Mouse (Mus musculus) gastrocnemius, postnatal 4 days (tissue): ENCODE measurements around the gene Baz2a. TPM values are rescaled to one million over a fixed set of nuclear protein-coding genes. Genes with fewer than 3 reads are reported as not detected.
A peak's percentile ranks its signal among the peaks of the same experiment; 100 is the strongest.
"Not testable (repeated sequence)": the region's sequence is repeated elsewhere in the genome, so short reads cannot be mapped to it uniquely, and the experiment has no call there.

Experiments used
- DNase-seq, 2 experiments: peaks; one replicate each; pipeline ENCODE4 v3.0.0; 2021 to 2022; ENCODE audit warnings: low spot score in 2 of 2, mixed read lengths in 2 of 2
- long read RNA-seq, 2 experiments: library from polyadenylated mRNA; stranded (forward); transcript quantifications; one replicate each; pipeline ENCODE4 v2.0.0; 2021
- total RNA-seq, 2 experiments: library from RNA; stranded (reverse); gene quantifications; 2 replicates each; pipeline ENCODE4 v1.2.3; 2021

Gene Baz2a
- total RNA-seq, result 10 to 100 TPM; 24.4 to 24.8 TPM
- long read RNA-seq, experiment 1, partial matches to known transcripts, result 2 of 6 reads
- long read RNA-seq, experiment 1, other reads (novel, unspliced or antisense), result 4 of 6 reads
- long read RNA-seq, experiment 2, partial matches to known transcripts, result 3 of 8 reads
- long read RNA-seq, experiment 2, other reads (novel, unspliced or antisense), result 5 of 8 reads

DNA sequence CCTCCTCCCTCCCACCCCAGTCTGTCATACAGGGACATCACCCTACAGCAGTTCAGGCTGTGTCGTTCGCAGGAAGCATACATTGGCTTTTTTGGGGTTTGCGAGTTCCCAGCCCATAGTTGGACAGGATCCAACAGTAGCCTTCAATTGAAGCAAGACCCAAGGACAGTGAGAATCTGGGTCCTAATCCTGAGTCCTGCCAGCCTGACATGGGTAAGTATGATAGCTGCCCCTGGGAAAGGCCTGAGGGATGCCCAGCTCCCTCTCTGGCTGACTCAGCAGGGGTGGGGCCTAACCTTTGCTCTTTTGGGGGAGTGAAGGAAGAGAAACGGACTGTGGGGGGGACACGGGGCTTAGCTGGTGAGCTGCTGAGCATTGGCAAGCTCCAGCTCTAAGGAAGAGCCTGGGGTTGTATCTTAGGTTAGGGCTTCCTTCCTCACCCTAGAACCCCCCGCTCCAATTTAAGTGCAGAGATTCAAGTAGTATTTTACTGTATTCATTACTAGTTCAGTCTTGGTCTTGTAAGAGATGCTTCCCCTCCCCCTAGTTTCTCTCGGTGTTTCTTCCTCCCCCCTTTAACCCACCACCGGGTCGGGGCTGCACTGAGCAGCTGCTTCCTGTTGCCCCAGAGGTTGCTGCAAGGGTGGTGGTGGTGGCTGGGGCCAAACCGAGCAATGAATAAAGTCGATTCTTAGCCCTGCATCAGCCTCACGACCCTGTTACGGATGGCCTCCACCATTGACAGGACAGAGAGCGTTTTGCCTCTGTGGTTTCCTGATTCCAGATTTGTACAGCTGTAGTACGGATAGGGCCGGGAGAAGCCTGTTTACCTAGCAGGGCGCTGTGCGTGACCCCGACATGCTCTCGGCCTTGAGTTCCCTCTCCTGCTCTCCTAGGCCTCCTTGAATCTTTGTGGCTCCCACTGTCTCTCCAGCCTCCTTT, at the start of gene Baz2a:
TSS of gene Baz2a (plus strand) at position 14 of the 942 bp plus-strand sequence.
- DNase-seq, result peak in 1 of 2 experiments; percentile 48

DNA sequence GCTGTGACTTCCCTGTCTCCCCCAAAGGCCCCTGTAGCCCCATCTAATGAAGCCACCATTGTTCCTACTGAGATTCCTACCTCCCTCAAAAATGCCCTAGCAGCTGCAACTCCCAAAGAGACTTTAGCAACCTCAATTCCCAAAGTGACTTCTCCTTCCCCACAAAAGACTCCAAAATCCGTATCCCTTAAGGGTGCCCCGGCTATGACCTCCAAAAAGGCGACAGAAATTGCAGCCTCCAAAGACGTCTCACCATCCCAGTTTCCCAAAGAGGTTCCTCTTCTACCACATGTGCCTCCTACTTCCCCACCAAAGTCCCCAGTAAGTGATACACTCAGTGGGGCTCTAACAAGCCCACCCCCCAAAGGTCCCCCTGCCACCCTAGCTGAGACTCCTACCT, 49.7 kb upstream of the Baz2a start:
- no peak for DNase-seq

DNA sequence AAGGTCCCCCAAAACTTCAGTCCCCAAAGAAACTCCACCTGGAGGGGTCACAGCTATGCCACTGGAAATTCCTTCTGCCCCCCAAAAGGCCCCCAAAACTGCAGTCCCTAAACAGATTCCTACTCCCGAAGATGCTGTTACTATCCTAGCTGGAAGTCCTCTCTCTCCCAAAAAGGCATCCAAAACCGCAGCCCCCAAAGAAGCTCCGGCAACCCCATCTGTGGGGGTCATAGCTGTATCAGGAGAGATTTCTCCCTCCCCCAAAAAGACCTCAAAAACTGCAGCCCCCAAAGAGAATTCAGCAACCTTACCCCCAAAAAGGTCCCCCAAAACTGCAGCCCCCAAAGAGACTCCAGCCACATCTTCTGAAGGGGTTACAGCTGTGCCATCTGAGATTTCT, 48.9 kb upstream of the Baz2a start:
- DNase-seq, result no peak

DNA sequence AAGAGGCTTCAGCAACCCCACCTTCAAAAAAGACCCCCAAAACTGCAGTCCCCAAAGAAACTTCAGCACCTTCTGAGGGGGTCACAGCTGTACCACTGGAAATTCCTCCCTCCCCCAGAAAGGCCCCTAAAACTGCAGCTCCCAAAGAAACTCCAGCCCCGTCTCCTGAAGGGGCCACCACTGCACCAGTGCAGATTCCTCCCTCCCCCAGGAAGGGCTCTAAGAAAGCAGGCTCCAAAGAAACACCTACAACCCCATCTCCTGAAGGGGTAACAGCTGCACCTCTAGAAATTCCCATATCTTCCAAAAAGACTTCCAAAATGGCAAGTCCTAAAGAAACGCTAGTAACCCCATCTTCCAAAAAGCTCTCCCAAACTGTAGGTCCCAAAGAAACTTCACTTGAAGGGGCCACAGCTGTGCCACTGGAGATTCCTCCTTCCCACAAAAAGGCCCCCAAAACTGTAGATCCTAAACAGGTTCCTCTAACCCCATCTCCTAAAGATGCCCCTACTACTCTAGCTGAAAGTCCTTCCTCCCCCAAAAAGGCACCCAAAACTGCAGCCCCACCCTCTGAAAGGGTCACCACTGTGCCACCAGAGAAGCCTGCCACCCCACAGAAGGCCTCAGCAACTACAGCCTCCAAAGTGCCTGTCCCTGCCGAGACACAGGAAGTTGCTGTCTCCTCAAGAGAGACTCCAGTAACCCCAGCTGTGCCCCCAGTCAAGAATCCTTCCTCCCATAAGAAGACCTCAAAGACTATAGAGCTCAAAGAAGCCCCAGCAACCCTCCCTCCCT, 48.1 kb upstream of the Baz2a start:
- no peak for DNase-seq

DNA sequence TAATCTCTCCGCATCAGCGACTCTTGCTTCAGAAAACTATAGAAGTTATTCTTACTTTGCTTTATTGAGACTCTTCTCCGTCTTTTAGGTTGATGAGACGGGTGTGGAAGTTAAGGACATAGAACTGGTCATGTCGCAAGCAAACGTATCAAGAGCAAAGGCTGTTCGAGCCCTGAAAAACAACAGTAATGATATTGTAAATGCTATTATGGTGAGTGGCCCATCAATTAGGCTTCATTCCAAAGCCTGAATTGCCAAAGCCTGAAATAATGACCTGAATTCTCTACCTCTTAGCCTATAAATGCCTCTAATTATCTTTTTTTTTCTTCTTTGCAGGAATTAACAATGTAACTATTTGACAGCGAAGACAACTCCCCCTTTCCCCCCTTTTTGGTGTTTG, 43.2 kb upstream of the Baz2a start:
- no peak for DNase-seq

DNA sequence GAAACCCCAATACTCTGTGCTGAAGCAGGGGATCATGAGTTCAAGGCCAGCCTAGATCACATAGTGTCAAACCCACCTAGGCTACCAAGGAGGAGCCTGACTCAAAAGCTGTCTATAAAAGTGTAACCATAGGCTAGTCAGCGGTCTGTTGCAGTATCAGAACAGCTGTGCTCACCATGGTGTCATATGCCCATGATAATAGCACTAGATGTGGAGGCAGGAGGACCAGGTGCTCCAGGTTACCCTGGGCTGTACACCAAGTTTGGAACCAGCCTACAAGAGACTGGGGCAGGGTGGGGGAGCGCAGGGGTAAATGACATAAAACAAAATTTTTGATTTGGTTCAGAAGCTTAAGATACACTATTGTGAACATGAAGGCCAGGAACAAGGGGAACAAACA, 41.6 kb upstream of the Baz2a start:
- no peak for DNase-seq

DNA sequence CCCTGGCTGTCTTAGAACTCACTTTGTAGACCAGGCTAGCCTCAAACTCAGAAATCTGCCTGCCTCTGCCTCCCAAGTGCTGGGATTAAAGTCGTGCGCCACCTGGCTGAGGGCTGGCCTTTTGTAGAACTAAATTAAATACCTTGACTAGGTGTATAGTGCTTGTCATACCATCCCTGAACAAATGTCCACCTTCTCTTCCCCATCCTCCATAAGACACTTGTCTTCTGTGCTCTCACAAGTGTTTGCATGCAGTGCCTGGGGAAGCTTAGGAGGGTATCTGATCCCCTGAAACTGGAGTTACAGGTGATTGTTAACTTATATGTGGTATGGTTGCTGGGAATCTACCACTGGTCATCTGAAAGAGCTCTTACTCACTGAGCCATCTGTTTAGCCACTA, 41.0 kb upstream of the Baz2a start:
- DNase-seq, result no peak

DNA sequence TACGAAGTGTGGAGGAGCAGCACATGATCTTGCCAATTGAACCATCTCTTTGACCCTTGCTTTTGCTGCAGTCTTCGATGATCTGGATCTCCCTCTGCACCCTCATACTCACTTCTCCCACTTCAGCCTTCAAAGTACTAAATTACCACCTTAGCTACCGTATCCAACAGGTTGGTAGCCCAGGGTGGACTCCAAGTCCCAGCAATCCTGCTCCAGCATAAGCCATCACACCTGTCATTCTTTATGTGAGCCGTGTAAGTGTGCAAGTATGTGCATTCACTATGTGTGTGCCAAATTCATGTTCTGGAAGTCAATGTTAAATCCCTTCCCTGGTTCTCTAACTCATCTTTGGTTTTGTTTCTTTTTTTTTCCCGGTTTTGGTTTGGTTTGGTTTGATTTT, 39.8 kb upstream of the Baz2a start:
- no peak for DNase-seq

DNA sequence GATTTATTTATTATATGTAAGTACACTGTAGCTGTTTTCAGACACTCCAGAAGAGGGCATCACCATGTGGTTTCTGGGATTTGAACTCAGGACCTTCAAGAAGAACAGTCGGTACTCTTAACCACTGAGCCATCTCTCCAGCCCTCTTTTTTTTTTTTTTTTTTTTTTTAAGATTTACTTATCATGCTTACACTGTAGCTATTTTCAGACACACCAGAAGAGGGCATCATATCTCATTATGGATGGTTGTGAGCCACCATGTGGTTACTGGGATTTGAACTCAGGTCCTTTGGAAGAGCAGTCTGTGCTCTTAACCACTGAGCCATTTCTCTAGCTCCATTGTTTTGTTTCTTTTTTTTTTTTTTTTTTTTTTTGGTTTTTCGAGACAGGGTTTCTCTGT, 39.2 kb upstream of the Baz2a start:
- DNase-seq, result not testable (repeated sequence)

DNA sequence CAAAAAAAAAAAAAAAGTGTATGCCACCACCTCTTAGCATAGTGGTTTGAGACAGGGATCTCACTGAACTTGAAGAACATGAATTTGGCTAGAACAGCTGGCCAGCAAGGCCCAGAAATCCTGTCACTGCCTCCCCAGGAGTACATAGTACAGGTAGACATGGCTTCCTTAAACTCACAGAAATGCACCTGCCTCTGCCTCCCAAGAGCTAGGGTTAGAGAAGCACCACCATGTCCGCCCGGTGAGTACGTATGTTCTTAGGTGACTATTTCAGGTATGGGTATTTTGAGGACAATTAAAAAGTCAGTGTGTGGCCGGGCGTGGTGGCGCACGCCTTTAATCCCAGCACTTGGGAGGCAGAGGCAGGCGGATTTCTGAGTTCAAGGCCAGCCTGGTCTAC, 38.4 kb upstream of the Baz2a start:
- DNase-seq, result no peak

DNA sequence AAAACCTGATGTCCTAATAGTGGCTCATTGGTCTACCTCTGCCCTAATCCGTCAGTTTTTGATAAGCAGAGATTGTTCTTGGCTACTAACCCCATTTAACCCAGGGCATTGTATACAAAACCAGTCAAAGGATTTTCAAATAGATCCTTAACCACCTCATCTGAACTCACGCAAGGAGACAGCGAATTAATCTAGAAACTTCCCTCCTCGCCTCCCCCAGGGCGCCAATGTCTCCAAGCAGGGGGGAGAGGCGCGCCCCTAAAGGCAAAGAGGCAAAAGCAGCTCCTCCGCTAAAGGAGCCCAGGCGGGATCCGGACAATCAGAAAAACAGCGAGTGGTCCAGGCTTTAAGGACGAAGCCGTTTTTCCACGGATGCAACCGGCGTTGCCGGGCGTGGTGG, 33.2 kb upstream of the Baz2a start:
- DNase-seq, result no peak

DNA sequence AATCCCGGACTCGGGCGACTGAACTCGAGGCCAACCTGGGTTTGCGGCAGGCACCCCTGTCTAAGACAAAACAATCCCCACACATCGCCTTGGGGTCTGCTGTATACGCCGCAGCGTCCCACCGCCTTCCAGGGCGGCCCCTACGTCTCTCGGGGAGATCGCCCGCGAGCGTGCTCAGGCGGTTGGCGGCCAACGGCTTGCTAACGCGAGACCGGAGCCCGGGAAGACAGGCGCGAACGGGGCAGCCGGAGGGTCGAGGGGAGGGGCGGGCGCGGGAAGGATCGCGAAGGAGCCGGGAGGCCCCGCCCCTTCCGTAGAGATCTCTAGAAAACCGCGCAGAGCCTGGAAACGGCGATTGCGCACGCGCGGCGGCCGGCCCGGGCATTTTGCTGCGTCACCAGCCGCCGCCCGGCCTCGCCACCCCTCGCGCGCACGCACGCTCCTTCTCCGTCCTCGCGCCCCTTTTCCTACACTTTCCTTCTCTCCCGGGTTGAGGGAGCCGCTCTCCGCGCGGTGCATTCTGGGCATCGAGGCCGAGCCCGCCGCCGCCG, 32.7 kb upstream of the Baz2a start, which contains the start of gene Ptges3:
TSS of gene Ptges3 (plus strand) at position 354 of the 551 bp plus-strand sequence.
- DNase-seq, result peak; percentile 99

DNA sequence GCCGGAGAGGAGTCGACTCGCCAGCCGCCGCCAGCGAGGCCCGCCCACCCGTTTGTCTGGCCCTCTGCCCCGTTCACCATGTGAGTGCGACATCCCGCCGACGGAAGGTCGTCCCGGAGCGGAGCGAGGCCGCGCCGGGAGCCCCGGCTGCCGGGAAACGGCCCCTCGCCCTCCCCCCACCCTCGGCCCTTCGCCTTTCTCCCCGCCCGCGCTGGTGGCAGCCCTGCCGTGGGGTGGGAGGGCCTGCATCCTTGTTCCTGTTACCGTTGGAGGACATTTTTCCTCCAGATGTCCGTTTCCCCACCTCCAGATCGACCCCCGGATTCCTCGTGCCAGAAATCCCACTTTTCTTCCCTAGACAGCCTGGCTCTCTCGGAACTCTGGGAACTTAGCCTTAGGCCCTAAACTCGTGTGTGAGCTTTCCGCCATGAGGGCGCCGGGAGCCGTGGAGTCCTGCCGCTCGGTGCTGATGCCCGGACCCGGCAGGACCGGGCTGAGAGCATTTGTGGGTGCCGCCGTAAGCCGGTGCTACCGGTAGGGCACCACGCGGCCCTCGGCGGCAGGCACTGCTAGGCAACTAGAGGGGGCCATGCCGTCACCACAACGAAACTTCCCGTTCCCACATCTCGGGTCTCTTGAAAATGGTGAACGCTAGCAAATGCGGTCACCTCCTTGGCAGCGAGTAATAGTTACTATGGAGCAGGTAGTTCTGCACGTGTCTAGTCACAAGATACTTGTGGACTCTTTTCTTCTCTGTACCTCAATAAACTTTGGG, 32.0 kb upstream of the Baz2a start:
- peak; percentile 39 to 40 for DNase-seq

DNA sequence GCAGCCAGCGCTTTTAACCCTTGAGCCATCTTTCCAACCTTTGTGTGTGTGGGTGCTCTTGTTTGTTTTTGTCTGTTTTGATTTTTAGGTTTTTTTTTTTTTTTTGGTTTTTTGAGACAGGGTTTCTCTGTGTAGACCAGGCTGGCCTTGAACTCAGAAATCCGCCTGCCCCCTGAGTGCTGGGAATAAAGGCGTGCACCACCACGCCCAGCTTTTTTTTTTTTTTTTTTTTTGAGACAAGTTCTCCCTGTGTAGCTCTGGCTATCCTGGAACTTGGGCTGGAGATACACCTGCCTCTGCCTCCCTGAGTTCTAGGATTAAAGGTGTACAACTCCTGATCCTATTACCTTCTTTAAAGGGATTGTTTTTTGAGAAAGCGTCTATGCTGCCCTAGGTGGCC, 30.3 kb upstream of the Baz2a start:
- no peak for DNase-seq

DNA sequence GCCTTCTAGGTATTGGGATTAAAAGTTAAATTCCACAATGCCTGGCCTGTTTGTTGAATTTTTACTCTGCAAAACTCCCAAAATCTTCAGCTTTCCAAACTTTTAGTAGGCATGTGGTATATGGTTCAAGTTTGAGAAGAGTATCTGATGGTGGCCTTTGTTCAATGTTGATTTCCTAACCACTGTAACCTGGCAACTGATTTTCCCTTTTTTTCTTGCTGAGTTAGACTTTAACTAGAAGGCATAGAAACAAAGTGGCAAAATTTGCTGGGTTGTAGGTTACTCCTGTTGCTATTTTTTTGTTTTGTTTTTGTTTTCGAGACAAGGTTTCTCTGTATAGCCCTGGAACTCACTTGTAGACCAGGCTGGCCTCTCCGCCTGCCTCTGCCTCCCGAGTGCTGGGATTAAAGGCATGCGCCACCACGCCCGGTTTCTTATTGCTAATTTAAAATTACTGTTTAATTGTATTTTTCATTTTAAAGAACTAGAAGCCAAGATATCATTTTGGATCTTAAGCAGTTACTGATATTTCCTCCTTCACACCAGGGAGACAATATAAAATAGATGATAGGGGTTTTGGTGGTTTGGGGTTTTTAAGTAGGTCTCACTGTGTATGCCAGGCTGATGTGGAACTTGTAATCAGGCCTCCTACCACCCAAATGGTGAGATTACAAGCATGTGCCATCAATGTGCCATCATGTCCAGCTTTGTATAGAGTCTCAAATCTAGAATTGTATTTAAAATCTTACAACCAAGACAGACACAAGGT, 29.0 kb upstream of the Baz2a start:
- DNase-seq, result no peak

DNA sequence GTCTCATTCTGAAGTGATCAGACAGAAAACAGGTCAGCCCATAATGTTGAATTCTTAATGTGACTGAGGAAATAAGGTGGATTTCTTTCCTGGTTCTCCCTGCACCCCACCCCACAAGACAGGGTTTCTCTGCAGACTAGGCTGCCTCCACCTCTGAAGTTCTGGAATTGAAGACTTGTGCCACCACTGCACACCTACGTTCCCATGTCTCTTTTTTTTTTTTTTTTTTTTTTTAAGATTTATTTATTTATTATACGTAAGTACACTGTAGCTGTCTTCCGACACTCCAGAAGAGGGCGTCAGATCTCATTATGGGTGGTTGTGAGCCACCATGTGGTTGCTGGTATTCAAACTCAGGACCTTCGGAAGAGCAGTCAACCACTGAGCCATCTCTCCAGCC, 25.3 kb upstream of the Baz2a start:
- no peak for DNase-seq

DNA sequence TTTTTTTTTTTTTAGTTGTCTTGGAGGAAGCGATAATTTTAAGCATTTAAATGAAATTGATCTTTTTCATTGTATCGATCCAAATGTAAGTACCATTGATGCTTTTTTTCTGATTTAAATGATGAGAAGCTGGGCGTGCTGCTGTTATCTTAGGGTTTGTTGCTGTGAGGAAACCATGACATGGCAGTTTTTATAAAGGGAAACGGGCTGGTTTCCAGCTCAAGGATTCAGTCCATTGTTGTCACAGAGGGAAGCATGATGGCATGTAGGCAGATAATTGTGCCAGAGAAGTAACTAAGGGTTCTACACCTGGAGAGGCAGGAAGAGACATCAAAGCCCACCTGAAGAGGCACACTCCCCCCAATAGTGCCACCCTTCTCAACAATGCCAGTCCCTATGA, 22.2 kb upstream of the Baz2a start:
- DNase-seq, result no peak

DNA sequence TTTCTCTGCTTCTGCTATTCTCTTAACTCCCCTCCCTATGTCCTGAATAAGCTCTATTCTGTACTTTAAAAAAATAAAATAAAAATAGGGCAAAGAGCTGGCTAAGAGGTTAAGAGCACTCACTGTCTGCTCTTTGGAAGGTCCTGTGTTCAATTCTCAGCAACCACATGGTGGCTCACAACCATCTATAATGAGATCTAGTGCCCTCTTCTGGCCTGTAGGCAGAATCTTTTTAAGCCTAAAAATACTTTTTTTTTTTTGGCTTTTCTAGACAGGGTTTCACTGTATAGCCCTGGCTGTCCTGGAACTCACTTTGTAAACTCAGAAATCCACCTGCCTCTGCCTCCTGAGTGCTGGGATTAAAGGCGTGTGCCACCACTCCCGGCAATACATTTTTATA, 20.9 kb upstream of the Baz2a start:
- not testable (repeated sequence) for DNase-seq

DNA sequence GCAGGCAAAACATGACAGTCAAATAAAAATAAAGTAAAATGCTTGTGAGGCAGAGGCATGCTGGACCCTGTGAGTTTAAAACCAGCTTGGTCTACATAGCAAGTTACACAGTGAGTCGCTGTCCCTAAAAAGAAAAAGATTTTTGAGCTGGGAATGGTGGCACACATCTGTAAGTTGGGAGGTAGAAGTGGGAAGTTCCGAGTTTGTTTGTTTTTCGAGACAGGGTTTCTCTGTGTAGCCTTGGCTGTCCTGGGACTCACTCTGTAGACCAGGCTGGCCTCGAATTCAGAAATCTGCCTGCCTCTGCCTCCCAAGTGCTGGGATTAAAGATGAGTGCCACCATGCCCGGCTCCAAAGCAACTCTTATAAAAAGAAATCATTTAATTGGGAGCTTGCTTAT, 13.1 kb upstream of the Baz2a start:
- DNase-seq, result not testable (repeated sequence)

DNA sequence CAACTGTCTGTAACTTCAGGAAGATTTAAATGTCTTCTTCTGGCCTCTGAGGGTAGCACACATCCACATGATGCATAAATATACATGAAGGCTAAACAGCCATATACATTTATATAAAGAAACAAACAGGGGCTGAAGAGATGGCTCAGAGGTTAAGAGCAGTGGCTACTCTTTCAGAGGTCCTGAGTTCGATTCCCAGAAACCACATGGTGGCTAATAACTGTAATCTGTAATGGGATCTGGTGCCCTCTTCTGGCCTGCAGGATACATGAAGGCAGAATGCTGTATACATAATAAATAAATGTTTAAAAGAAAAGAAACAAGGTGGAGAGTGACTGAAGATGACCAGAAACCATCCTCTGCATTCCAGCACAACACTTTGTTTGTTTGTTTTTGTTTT, 10.9 kb upstream of the Baz2a start:
- no peak for DNase-seq
